Mouse (Mus musculus): ENCODE measurements at regions not wholly inside any gene's neighbourhood (a gene's known extent, or its start where the extent isn't known, plus 50 kb on each side); places are given as distances from the start of the nearest gene placed in this dataset.

DNA sequence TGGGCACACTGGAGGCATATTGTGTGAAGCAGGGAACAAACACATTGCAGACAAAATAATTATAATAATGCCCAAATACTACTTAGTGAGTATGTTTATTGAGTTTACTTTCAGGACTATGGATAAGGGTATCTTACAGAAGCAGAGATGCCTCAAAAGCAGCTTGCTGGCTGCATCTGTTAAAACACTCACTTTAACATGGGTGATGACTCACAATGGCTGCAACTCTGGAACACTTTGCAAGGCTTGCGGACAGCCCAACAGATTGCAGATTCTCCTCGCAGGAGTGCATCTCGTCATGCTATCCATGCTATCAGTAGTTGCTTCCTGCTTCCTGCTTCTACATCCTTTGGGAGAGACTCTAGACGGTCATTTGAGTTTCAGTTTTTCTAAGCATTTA is 373.2 kb upstream of the Arpp21 start:
- no peak overlapping the region for H3K4me2 ChIP-seq (ENCODE audit: low read depth)
- 91% methylated on average over 4 of the region's 4 CpGs for WGBS
- H3K4me1 ChIP-seq (ENCODE audit: control insufficient read depth, insufficient read depth, low read length): no peaks in the 10 kb centered on the region
- no peak for DNase-seq (ENCODE audit: low spot score)
- no peak overlapping the region for H3K9ac ChIP-seq (ENCODE audit: low read length)
- no peaks in the 10 kb centered on the region for H3K9me3 ChIP-seq (ENCODE audit: control insufficient read depth, low read length)
- H3K27me3 ChIP-seq (ENCODE audit: control insufficient read depth, insufficient read depth, low read length): no peaks in the 10 kb centered on the region
- no peak overlapping the region for H3K4me3 ChIP-seq (ENCODE audit: low read depth, low read length)
- no peak overlapping the region for H3K27ac ChIP-seq (ENCODE audit: low read depth, low read length)
- no peak for ATAC-seq (ENCODE audit: insufficient read depth, low FRiP score, low TSS enrichment)
- H3K36me3 ChIP-seq (ENCODE audit: control insufficient read depth, insufficient read depth, low read length): no peaks in the 10 kb centered on the region

GRCm38 (mm10) chr9:112607221-112607620 is 371.5 kb upstream of the Arpp21 start:
- Histone ChIP-seq H3K9me3 (ENCODE audit: control insufficient read depth, low read length) (no peaks in the 10 kb centered on the region), H3K27ac (ENCODE audit: low read depth, low read length) (no peak overlapping the region), H3K4me2 (ENCODE audit: low read depth) (no peak overlapping the region), H3K4me3 (ENCODE audit: low read depth, low read length) (no peak overlapping the region), H3K36me3 (ENCODE audit: control insufficient read depth, insufficient read depth, low read length) (no peaks in the 10 kb centered on the region), H3K9ac (ENCODE audit: low read length) (no peak overlapping the region), H3K27me3 (ENCODE audit: control insufficient read depth, insufficient read depth, low read length) (no peaks in the 10 kb centered on the region), H3K4me1 (ENCODE audit: control insufficient read depth, insufficient read depth, low read length) (no peaks in the 10 kb centered on the region)
- WGBS: 82% methylated on average over 3 of the region's 3 CpGs
- DNase-seq (ENCODE audit: low spot score) (no peak), ATAC-seq (ENCODE audit: insufficient read depth, low FRiP score, low TSS enrichment) (no peak)

DNA sequence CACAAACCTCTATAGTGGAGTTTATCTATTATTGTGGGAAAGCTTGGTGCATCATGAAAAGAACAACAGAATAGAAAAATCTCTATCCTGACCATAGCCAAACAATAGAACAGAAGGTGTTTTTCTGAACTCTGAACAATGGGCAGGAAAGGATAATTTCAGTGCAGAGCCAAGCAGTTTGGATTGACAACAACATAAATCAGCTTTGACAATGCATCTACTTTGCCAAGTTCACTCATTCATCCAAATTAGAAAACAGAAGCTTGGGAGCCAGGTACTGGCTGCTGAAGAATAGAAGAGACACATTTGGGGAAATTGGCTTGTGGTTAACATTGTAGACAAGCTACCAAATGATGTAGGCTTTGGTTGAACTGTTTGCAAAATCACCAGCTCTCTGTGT is 360.0 kb upstream of the Arpp21 start:
- H3K4me3 ChIP-seq (ENCODE audit: low read depth, low read length): no peak overlapping the region
- H3K4me2 ChIP-seq (ENCODE audit: low read depth): no peak overlapping the region
- H3K27me3 ChIP-seq (ENCODE audit: control insufficient read depth, insufficient read depth, low read length): no peaks in the 10 kb centered on the region
- H3K36me3 ChIP-seq (ENCODE audit: control insufficient read depth, insufficient read depth, low read length): no peaks in the 10 kb centered on the region
- no peak overlapping the region for H3K27ac ChIP-seq (ENCODE audit: low read depth, low read length)
- ATAC-seq (ENCODE audit: insufficient read depth, low FRiP score, low TSS enrichment) (no peak), DNase-seq (ENCODE audit: low spot score) (no peak)
- H3K9ac ChIP-seq (ENCODE audit: low read length): no peak overlapping the region
- no peaks in the 10 kb centered on the region for H3K9me3 ChIP-seq (ENCODE audit: control insufficient read depth, low read length)
- no peaks in the 10 kb centered on the region for H3K4me1 ChIP-seq (ENCODE audit: control insufficient read depth, insufficient read depth, low read length)

DNA sequence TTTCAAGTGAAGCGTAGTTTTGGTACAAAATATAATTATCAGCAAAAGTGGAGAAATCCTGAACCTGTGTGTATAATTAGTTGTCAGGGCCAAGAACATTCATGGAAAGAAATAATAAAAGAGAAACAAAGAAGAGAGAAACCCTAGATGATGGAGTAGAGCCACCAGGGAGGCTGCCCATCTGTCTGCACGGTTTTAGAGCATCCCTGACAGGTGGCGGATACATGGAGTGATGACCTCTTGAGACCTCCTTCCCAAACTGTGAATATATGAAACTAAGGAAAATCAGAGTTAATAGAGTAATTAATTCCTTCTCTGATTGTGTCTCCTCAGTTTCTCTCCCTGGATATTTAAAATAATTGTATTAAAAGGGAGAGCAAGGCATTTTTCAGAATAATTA is 354.5 kb upstream of the Arpp21 start:
- no peak for DNase-seq (ENCODE audit: low spot score)
- H3K4me1 ChIP-seq (ENCODE audit: control insufficient read depth, insufficient read depth, low read length): no peaks in the 10 kb centered on the region
- H3K27ac ChIP-seq (ENCODE audit: low read depth, low read length): no peak overlapping the region
- no peak for ATAC-seq (ENCODE audit: insufficient read depth, low FRiP score, low TSS enrichment)
- no peaks in the 10 kb centered on the region for H3K36me3 ChIP-seq (ENCODE audit: control insufficient read depth, insufficient read depth, low read length)
- no peaks in the 10 kb centered on the region for H3K9me3 ChIP-seq (ENCODE audit: control insufficient read depth, low read length)
- H3K4me2 ChIP-seq (ENCODE audit: low read depth): no peak overlapping the region
- H3K4me3 ChIP-seq (ENCODE audit: low read depth, low read length): no peak overlapping the region
- H3K9ac ChIP-seq (ENCODE audit: low read length): no peak overlapping the region
- 85% methylated on average over 3 of the region's 3 CpGs for WGBS
- H3K27me3 ChIP-seq (ENCODE audit: control insufficient read depth, insufficient read depth, low read length): no peaks in the 10 kb centered on the region

DNA sequence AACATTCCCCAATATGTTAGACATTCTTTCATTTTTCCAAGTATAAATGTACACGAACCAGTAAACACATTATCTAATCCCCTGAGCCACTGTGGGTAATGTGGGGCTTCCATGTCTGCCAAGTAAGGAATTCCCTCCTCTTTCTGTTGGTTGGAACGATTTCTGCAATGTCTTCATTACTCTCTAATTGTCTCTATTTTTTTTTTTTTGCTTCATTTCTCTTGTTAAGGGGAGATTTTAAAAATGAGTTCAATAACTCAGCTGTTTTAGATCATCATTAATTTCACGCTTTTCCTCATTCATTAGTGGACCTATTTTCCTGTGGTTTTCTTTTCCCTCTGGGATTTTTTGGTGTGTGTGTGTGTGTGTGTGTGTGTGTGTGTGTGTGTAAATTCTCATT is 337.6 kb upstream of the Arpp21 start:
- DNase-seq (ENCODE audit: low spot score) (no peak), ATAC-seq (ENCODE audit: insufficient read depth, low FRiP score, low TSS enrichment) (no peak)
- WGBS: 76% methylated on average over 3 of the region's 3 CpGs
- H3K4me1 ChIP-seq (ENCODE audit: control insufficient read depth, insufficient read depth, low read length): no peaks in the 10 kb centered on the region
- no peak overlapping the region for H3K4me3 ChIP-seq (ENCODE audit: low read depth, low read length)
- H3K9ac ChIP-seq (ENCODE audit: low read length): no peak overlapping the region
- H3K27ac ChIP-seq (ENCODE audit: low read depth, low read length): no peak overlapping the region
- H3K9me3 ChIP-seq (ENCODE audit: control insufficient read depth, low read length): no peaks in the 10 kb centered on the region
- no peak overlapping the region for H3K4me2 ChIP-seq (ENCODE audit: low read depth)
- no peaks in the 10 kb centered on the region for H3K27me3 ChIP-seq (ENCODE audit: control insufficient read depth, insufficient read depth, low read length)
- no peaks in the 10 kb centered on the region for H3K36me3 ChIP-seq (ENCODE audit: control insufficient read depth, insufficient read depth, low read length)

- Histone ChIP-seq H3K36me3 (ENCODE audit: control insufficient read depth, insufficient read depth, low read length) (no peaks in the 10 kb centered on the region), H3K4me2 (ENCODE audit: low read depth) (no peak overlapping the region), H3K4me1 (ENCODE audit: control insufficient read depth, insufficient read depth, low read length) (no peaks in the 10 kb centered on the region), H3K27me3 (ENCODE audit: control insufficient read depth, insufficient read depth, low read length) (no peaks in the 10 kb centered on the region), H3K9ac (ENCODE audit: low read length) (no peak overlapping the region), H3K4me3 (ENCODE audit: low read depth, low read length) (no peak overlapping the region), H3K27ac (ENCODE audit: low read depth, low read length) (no peak overlapping the region), H3K9me3 (ENCODE audit: control insufficient read depth, low read length) (no peaks in the 10 kb centered on the region)
- ATAC-seq (ENCODE audit: insufficient read depth, low FRiP score, low TSS enrichment): no peak
- no peak for DNase-seq (ENCODE audit: low spot score)
These were observed 325.6 kb upstream of the Arpp21 start for GRCm38 (mm10) chr9:112561348-112561747.

GRCm38 (mm10) chr9:112560226-112560625 is 324.5 kb upstream of the Arpp21 start:
- no peak overlapping the region for H3K4me2 ChIP-seq (ENCODE audit: low read depth)
- H3K27me3 ChIP-seq (ENCODE audit: control insufficient read depth, insufficient read depth, low read length): no peaks in the 10 kb centered on the region
- no peak overlapping the region for H3K4me3 ChIP-seq (ENCODE audit: low read depth, low read length)
- no peak for ATAC-seq (ENCODE audit: insufficient read depth, low FRiP score, low TSS enrichment)
- H3K9ac ChIP-seq (ENCODE audit: low read length): no peak overlapping the region
- H3K36me3 ChIP-seq (ENCODE audit: control insufficient read depth, insufficient read depth, low read length): no peaks in the 10 kb centered on the region
- no peaks in the 10 kb centered on the region for H3K4me1 ChIP-seq (ENCODE audit: control insufficient read depth, insufficient read depth, low read length)
- H3K9me3 ChIP-seq (ENCODE audit: control insufficient read depth, low read length): no peaks in the 10 kb centered on the region
- no peak overlapping the region for H3K27ac ChIP-seq (ENCODE audit: low read depth, low read length)
- DNase-seq (ENCODE audit: low spot score): no peak
- WGBS: 86% methylated on average over 4 of the region's 4 CpGs

DNA sequence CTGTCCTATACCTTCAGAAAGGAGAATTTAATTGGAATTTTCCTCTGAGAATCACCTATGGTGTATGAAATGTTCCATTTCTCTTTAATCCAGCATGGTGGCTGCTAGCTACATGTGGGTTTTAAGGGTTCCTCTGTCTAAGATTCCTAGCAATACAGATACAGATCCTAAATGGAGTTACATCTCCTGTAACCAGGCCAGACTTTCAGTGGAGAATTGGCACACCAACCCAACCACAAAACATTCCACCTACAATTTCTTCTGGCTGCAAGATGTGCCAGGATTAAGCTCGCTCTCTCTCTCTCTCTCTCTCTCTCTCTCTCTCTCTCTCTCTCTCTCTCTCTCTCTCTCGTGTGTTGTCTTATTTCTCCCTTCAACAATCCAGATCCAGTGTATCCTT is 302.2 kb upstream of the Arpp21 start:
- DNase-seq (ENCODE audit: low spot score) (no peak), ATAC-seq (ENCODE audit: insufficient read depth, low FRiP score, low TSS enrichment) (no peak)
- Histone ChIP-seq H3K27me3 (ENCODE audit: control insufficient read depth, insufficient read depth, low read length) (no peaks in the 10 kb centered on the region), H3K4me2 (ENCODE audit: low read depth) (no peak overlapping the region), H3K36me3 (ENCODE audit: control insufficient read depth, insufficient read depth, low read length) (no peaks in the 10 kb centered on the region), H3K9me3 (ENCODE audit: control insufficient read depth, low read length) (no peaks in the 10 kb centered on the region), H3K27ac (ENCODE audit: low read depth, low read length) (no peak overlapping the region), H3K4me1 (ENCODE audit: control insufficient read depth, insufficient read depth, low read length) (no peaks in the 10 kb centered on the region), H3K4me3 (ENCODE audit: low read depth, low read length) (no peak overlapping the region), H3K9ac (ENCODE audit: low read length) (no peak overlapping the region)
- WGBS: 82% methylated on average over 2 of the region's 2 CpGs

DNA sequence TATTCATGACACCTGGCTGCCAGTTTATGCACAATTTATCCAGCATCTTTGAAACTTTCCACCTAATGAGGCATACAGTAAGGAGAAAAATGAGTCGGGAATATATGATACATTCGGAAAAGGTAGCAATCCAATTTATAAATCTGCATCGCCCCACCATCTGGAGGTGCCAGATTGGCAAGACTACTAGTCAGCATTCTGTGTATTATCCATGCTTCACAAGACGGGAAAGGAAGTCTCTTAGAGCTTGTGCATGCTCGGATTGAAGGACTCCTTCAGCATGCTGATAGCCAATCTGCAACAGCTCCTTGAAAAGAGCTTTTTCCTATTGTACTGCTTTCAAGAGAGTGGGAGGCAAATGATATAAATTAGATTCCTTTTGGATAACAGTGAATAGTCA is 289.6 kb upstream of the Arpp21 start:
- WGBS: 81% methylated on average over 5 of the region's 5 CpGs
- Histone ChIP-seq H3K4me1 (ENCODE audit: control insufficient read depth, insufficient read depth, low read length) (no peaks in the 10 kb centered on the region), H3K9me3 (ENCODE audit: control insufficient read depth, low read length) (no peaks in the 10 kb centered on the region), H3K4me2 (ENCODE audit: low read depth) (no peak overlapping the region), H3K27me3 (ENCODE audit: control insufficient read depth, insufficient read depth, low read length) (no peaks in the 10 kb centered on the region), H3K4me3 (ENCODE audit: low read depth, low read length) (no peak overlapping the region), H3K36me3 (ENCODE audit: control insufficient read depth, insufficient read depth, low read length) (no peaks in the 10 kb centered on the region), H3K9ac (ENCODE audit: low read length) (no peak overlapping the region), H3K27ac (ENCODE audit: low read depth, low read length) (no peak overlapping the region)
- DNase-seq (ENCODE audit: low spot score) (no peak), ATAC-seq (ENCODE audit: insufficient read depth, low FRiP score, low TSS enrichment) (no peak)
